Mouse (Mus musculus) hindlimb bud, embryonic 11.5 days (tissue): ENCODE results near the gene Oit1.

Source experiments
- DNase-seq: peaks from one replicate; pipeline ENCODE4 v3.0.0-alpha.2; 2012; ENCODE audit warnings: low read depth, low spot score; ENCODE audit errors: extremely low spot score

Gene Oit1

GRCm38 (mm10) chr14:8304082-8304481 is 74.5 kb downstream of the Oit1 start:
- no peak for DNase-seq

GRCm38 (mm10) chr14:8302687-8303086 is 75.9 kb downstream of the Oit1 start:
- no peak for DNase-seq

- no peak for DNase-seq
These were observed 78.3 kb downstream of the Oit1 start for GRCm38 (mm10) chr14:8300281-8300680.
